Mouse (Mus musculus): Measurements from ENCODE around the gene Fam104a. TPM values are rescaled to one million over a fixed set of nuclear protein-coding genes. Genes with fewer than 3 reads are reported as not detected.

The Fam104a gene
- polyA plus RNA-seq, 1 experiment from 2014 or later = 36.2 TPM

DNA sequence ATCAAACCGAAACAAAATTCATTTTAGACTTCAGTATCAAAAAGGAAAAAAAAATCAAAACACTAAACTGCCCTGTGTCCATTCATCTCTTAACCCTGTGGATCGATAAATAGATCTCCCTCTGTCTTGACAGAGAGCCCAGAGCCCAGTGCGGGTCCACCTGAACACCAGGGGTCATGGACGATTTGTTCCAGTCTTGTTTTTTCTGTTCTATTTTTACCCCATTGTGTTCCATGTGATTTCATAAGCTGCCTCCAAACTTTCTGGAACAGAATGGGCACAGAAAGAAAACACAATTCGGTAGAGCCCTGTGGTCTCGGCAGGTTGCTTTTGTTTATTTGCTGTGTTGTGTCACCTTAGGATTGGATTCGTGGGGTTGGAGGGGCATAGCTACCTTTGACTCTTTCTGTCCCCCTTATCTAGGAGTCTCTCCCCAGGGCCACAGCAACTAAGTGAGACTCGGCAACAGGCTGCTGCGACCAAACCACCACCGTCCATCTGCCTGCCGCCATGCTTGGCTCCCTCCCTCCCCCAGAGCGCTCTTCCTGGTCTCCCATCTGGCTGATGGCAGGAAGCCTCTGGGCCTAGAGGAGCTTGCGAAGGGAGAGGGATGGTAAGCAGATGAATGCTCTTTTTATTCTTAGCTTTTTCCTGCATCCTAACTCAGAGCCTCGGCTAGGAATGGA, 38.6 kb upstream of the Fam104a start:
- WGBS = 55% methylated on average over 14 of the region's 14 CpGs
- H3K36me3 ChIP-seq (ENCODE audit: control insufficient read depth, insufficient read depth, low read length) = peaks cover 11% of the 10 kb centered on the region
- peaks cover 11% of the 10 kb centered on the region for H3K4me1 ChIP-seq (ENCODE audit: control insufficient read depth, insufficient read depth, low read length)
- H3K27ac ChIP-seq (ENCODE audit: low read length) = no peak overlapping the region
- H3K4me3 ChIP-seq (replicated peaks; ENCODE audit: low read length) = no peak overlapping the region
- no peak overlapping the region for H3K9ac ChIP-seq (ENCODE audit: low read length)
- no peaks in the 10 kb centered on the region for H3K9me3 ChIP-seq (replicated peaks; ENCODE audit: control insufficient read depth, low read length)
- ATAC-seq (ENCODE audit: insufficient read depth, low FRiP score) = no peak
- H3K4me2 ChIP-seq (ENCODE audit: low read depth, low read length) = no peak overlapping the region
- no peaks in the 10 kb centered on the region for H3K27me3 ChIP-seq (ENCODE audit: control insufficient read depth, insufficient read depth, low read length)

DNA sequence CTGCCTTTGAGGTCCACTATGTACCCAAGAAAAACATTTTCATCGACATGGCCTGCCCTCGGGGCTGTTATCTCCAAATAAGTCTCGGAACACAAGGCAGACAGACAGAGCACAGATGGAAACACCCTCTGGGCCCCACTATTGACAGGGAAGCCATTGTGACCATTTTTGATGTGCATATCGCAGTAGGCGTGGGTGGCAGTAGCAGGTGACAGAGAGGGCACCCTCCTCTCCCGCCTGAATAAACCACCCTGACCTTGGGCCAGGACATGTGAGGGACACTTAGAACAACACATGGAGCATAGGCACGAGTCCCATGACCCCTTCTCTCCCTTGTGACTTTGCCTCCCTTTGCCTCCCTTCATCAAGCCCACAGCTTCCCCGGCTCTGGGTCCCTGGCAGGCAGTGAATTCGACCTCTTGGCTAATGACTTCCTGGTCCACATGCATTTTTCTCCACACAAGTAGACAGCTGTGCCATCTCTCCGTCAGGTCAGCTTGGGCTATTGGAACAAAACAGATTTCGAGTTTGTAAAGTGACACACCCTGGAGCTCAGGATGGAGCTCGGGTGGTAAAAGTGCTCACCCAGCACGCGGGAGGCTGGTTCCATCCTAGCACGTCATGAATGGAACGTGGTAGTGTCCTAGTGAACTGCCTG, 33.9 kb upstream of the Fam104a start:
- Histone ChIP-seq H3K4me3 (replicated peaks; ENCODE audit: low read length) (no peak overlapping the region), H3K36me3 (ENCODE audit: control insufficient read depth, insufficient read depth, low read length) (no peaks in the 10 kb centered on the region), H3K27me3 (ENCODE audit: control insufficient read depth, insufficient read depth, low read length) (no peaks in the 10 kb centered on the region), H3K4me1 (ENCODE audit: control insufficient read depth, insufficient read depth, low read length) (no peaks in the 10 kb centered on the region), H3K9me3 (replicated peaks; ENCODE audit: control insufficient read depth, low read length) (no peaks in the 10 kb centered on the region), H3K4me2 (ENCODE audit: low read depth, low read length) (no peak overlapping the region), H3K27ac (ENCODE audit: low read length) (no peak overlapping the region), H3K9ac (ENCODE audit: low read length) (no peak overlapping the region)
- WGBS = 46% methylated on average over 16 of the region's 16 CpGs
- ATAC-seq (ENCODE audit: insufficient read depth, low FRiP score) = no peak

DNA sequence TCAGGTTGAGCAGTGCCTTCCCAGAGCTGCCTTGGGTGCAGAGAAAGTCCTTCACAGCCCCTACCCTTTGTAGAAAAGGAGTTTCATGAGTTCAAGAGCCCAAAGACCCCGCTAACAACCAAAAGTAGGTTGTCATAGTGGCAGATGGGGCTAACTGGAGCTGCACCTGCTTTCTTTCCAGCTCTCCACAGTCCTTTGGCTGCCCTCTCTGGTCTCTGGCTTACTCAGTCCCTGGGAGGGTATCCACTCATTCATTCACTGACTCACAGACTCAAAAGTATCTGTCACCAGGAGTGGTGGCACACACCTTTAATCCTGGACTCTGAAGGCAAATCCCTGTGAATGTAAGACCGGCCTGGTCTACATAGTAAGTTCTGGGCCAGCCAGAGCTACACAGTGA, 32.2 kb upstream of the Fam104a start:
- H3K4me3 ChIP-seq (replicated peaks; ENCODE audit: low read length) = no peak overlapping the region
- H3K4me1 ChIP-seq (ENCODE audit: control insufficient read depth, insufficient read depth, low read length) = no peaks in the 10 kb centered on the region
- H3K27me3 ChIP-seq (ENCODE audit: control insufficient read depth, insufficient read depth, low read length) = no peaks in the 10 kb centered on the region
- H3K4me2 ChIP-seq (ENCODE audit: low read depth, low read length) = no peak overlapping the region
- no peak for ATAC-seq (ENCODE audit: insufficient read depth, low FRiP score)
- no peaks in the 10 kb centered on the region for H3K9me3 ChIP-seq (replicated peaks; ENCODE audit: control insufficient read depth, low read length)
- no peak overlapping the region for H3K9ac ChIP-seq (ENCODE audit: low read length)
- no peaks in the 10 kb centered on the region for H3K36me3 ChIP-seq (ENCODE audit: control insufficient read depth, insufficient read depth, low read length)
- 96% methylated on average over 2 of the region's 2 CpGs for WGBS
- H3K27ac ChIP-seq (ENCODE audit: low read length) = no peak overlapping the region

DNA sequence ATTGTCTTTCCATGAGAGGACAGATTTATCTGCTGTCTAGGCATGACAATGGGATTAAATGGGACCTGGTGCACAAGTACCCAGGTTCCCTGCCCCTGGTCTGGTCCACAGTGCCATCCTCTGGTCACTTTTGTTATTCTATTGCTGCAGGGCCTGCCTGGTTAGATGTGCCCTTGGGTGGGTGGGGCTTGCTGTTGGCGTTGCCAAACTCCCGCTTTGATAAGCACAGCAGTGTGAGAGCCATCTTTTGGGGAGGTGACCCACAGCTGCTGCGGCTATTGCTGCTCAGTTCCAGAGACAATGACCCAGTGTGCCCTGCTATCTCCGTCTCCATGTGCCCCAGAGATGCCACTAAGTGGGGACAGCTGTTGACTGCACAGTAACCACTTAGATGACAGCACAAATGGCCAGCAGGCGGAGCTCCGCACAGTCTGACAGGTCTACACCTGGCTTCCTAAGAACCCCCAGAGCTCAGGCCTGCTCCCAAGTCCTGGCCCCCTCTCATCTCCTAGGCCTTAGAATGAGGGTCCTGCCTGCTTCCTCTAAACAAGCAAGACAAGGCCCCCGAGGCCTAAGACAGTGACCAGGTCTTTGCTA, 31.2 kb upstream of the Fam104a start:
- Histone ChIP-seq H3K4me3 (replicated peaks; ENCODE audit: low read length) (no peak overlapping the region), H3K4me1 (ENCODE audit: control insufficient read depth, insufficient read depth, low read length) (peaks cover 5% of the 10 kb centered on the region), H3K4me2 (ENCODE audit: low read depth, low read length) (no peak overlapping the region), H3K27me3 (ENCODE audit: control insufficient read depth, insufficient read depth, low read length) (no peaks in the 10 kb centered on the region), H3K9me3 (replicated peaks; ENCODE audit: control insufficient read depth, low read length) (no peaks in the 10 kb centered on the region), H3K36me3 (ENCODE audit: control insufficient read depth, insufficient read depth, low read length) (no peaks in the 10 kb centered on the region), H3K9ac (ENCODE audit: low read length) (no peak overlapping the region), H3K27ac (ENCODE audit: low read length) (no peak overlapping the region)
- ATAC-seq (ENCODE audit: insufficient read depth, low FRiP score) = no peak
- WGBS = 65% methylated on average over 7 of the region's 7 CpGs

DNA sequence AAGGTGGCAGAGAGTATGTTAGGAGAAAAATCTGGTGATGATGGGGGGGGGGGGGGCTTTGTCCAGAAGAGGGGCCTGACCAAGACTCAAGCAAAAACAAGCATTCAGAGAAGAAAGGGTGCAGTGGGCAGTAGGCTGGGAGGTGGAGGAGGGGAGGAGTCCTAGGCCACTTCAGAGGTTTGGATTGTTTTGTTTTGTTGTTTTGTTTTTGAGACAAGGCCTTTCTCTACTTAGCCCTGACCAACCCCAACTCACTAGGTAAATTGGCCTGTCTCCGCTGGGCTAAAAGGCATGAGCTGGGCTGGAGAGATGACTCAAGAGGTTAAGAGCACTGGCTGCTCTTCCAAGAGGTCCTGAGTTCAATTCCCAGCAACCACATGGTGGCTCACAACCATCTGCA, 27.1 kb upstream of the Fam104a start:
- no peak overlapping the region for H3K4me2 ChIP-seq (ENCODE audit: low read depth, low read length)
- no peak overlapping the region for H3K27ac ChIP-seq (ENCODE audit: low read length)
- no peaks in the 10 kb centered on the region for H3K9me3 ChIP-seq (replicated peaks; ENCODE audit: control insufficient read depth, low read length)
- no peaks in the 10 kb centered on the region for H3K36me3 ChIP-seq (ENCODE audit: control insufficient read depth, insufficient read depth, low read length)
- no peak overlapping the region for H3K4me3 ChIP-seq (replicated peaks; ENCODE audit: low read length)
- H3K4me1 ChIP-seq (ENCODE audit: control insufficient read depth, insufficient read depth, low read length) = peaks cover 22% of the 10 kb centered on the region
- H3K27me3 ChIP-seq (ENCODE audit: control insufficient read depth, insufficient read depth, low read length) = no peaks in the 10 kb centered on the region
- ATAC-seq (ENCODE audit: insufficient read depth, low FRiP score) = no peak
- 79% methylated on average over 1 of the region's 1 CpGs for WGBS
- no peak overlapping the region for H3K9ac ChIP-seq (ENCODE audit: low read length)

DNA sequence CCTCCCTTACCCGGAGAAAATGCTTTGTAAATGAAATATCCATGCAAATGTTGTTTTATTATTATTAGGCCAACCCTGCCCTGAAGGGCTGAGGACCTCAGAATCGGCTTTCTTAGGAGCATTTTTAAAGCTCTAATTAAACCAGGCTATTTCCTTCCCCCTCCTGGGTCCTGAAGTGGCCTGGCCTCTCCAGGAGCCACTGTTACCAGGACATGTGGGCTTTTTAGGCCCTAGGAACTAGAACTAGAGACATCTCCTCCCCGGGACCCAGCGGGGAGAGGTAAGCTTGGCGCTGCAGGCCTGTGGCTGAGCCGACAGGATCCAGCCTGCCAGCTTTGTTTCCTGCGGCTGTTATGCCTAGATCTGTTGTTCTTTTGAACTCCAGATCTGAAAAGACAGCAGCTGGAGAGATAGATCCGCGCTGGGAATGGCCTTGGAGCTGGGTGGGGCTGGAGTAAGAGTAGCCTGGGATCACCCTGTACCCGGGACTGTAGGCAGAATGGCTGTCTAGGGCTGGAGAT, 26.4 kb upstream of the Fam104a start:
- Histone ChIP-seq H3K4me2 (ENCODE audit: low read depth, low read length) (no peak overlapping the region), H3K9ac (ENCODE audit: low read length) (peak overlapping the region; percentile 64), H3K9me3 (replicated peaks; ENCODE audit: control insufficient read depth, low read length) (no peaks in the 10 kb centered on the region), H3K36me3 (ENCODE audit: control insufficient read depth, insufficient read depth, low read length) (no peaks in the 10 kb centered on the region), H3K27ac (ENCODE audit: low read length) (peak overlapping the region; percentile 78), H3K4me1 (ENCODE audit: control insufficient read depth, insufficient read depth, low read length) (peaks cover 22% of the 10 kb centered on the region), H3K27me3 (ENCODE audit: control insufficient read depth, insufficient read depth, low read length) (no peaks in the 10 kb centered on the region), H3K4me3 (replicated peaks; ENCODE audit: low read length) (no peak overlapping the region)
- 13% methylated on average over 10 of the region's 10 CpGs for WGBS
- ATAC-seq (ENCODE audit: insufficient read depth, low FRiP score) = 0 out of 2 replicates have a peak, but pooled peaks have one; percentile 7

DNA sequence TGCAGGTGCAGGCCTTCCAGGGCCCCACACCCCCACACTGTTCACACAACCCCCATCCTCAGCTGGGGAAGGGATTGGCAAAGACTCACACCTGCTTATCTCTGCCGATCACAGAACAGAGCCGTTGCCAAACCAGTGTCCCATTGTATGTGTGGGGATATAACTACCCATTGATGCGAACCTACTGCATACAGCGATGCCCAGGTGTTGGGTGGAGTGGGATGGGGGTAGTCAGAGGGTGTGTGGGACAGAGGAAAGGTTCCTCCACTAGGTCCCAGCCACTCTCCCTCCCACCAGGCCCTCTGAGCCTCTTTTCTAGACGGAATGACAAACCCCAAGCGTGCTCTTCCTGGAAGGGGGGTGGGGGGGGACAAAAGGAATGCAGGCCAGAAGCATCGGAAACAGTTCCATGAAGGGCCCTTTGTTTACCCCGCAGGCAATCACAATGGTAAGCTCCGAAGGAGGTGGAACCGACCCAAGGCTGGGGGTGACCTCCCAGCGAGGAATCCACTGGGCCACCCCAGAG, 25.8 kb upstream of the Fam104a start, which contains the start of gene Cpsf4l:
Gene Cpsf4l, minus strand, starts transcription at position 287 of the 526 bp plus-strand sequence.
- no peaks in the 10 kb centered on the region for H3K36me3 ChIP-seq (ENCODE audit: control insufficient read depth, insufficient read depth, low read length)
- no peak within 1 kb of the TSS for H3K4me2 ChIP-seq (ENCODE audit: low read depth, low read length)
- H3K9me3 ChIP-seq (replicated peaks; ENCODE audit: control insufficient read depth, low read length) = no peaks in the 10 kb centered on the region
- peak; percentile 16; the same call in 1 of the 2 replicates for ATAC-seq (ENCODE audit: insufficient read depth, low FRiP score)
- peak within 1 kb of the TSS; percentile 64 for H3K9ac ChIP-seq (ENCODE audit: low read length)
- peak within 1 kb of the TSS; percentile 78 for H3K27ac ChIP-seq (ENCODE audit: low read length)
- no peak within 1 kb of the TSS for H3K4me3 ChIP-seq (replicated peaks; ENCODE audit: low read length)
- H3K4me1 ChIP-seq (ENCODE audit: control insufficient read depth, insufficient read depth, low read length) = peaks cover 22% of the 10 kb centered on the region
- 15% methylated on average over 11 of the region's 11 CpGs for WGBS
- no peaks in the 10 kb centered on the region for H3K27me3 ChIP-seq (ENCODE audit: control insufficient read depth, insufficient read depth, low read length)

DNA sequence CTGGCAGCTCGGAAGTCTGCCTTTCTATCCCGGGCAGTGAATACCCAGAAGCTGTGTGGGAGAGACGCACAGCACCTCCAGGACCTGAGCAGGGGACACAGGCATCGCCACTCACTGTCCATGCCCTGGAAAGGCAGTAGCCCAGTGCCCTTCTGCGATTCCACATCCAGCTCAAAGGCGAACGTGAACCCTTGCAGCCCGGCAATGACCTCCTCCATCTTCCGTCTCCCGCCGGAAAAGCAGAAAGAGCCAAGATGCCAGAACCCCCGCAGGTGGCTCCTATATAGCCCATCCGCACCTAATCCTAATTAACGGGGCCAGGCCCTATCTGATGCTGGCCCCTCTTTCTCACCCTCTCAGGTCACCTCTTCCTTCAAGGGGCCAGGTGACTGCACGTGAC, 25.3 kb upstream of the Fam104a start:
- H3K4me1 ChIP-seq (ENCODE audit: control insufficient read depth, insufficient read depth, low read length) = peaks cover 22% of the 10 kb centered on the region
- no peaks in the 10 kb centered on the region for H3K36me3 ChIP-seq (ENCODE audit: control insufficient read depth, insufficient read depth, low read length)
- WGBS = 35% methylated on average over 15 of the region's 15 CpGs
- no peaks in the 10 kb centered on the region for H3K27me3 ChIP-seq (ENCODE audit: control insufficient read depth, insufficient read depth, low read length)
- H3K9me3 ChIP-seq (replicated peaks; ENCODE audit: control insufficient read depth, low read length) = no peaks in the 10 kb centered on the region
- no peak overlapping the region for H3K4me2 ChIP-seq (ENCODE audit: low read depth, low read length)
- no peak for ATAC-seq (ENCODE audit: insufficient read depth, low FRiP score)
- no peak overlapping the region for H3K4me3 ChIP-seq (replicated peaks; ENCODE audit: low read length)
- H3K9ac ChIP-seq (ENCODE audit: low read length) = 0 out of 2 replicates have a peak overlapping the region, but pooled peaks have one; percentile 35
- H3K27ac ChIP-seq (ENCODE audit: low read length) = no peak overlapping the region
